Mouse (Mus musculus) adrenal gland, adult 18-20 months (tissue): ENCODE measurements around the gene Gm7233. TPM values are rescaled to one million over a fixed set of nuclear protein-coding genes. Genes with fewer than 3 reads are reported as not detected.
"Not testable (repeated sequence)": the region's sequence is repeated elsewhere in the genome, so short reads cannot be mapped to it uniquely, and the experiment has no call there.

Source experiments
- DNase-seq, 2 experiments: peaks; one replicate each; pipeline ENCODE4 v3.0.0; 2021 to 2022; ENCODE audit warnings: low spot score in 2 of 2
- long read RNA-seq, 2 experiments: library from polyadenylated mRNA; stranded (forward); transcript quantifications; one replicate each; pipeline ENCODE4 v2.0.0; 2021
- total RNA-seq, 2 experiments: library from RNA; stranded (reverse); gene quantifications; 1 replicate in 1 of 2; 2 replicates in 1 of 2; pipeline ENCODE4 v1.2.3; 2021

Gene Gm7233
- not detected for total RNA-seq
- long read RNA-seq, experiment 1 = 0 reads
- long read RNA-seq, experiment 2 = 0 reads

- DNase-seq = not testable (repeated sequence)
These were observed at the start of gene Gm7233 for GRCm38 (mm10) chr14:43179567-43179966. Gm7233 (plus strand) TSS chr14:43179867.

GRCm38 (mm10) chr14:43167189-43167588 lies 12.5 kb upstream of the Gm7233 start:
- DNase-seq = peak in 1 of 2 experiments; percentile 22

- not testable (repeated sequence) for DNase-seq
These were observed 11.7 kb upstream of the Gm7233 start for GRCm38 (mm10) chr14:43167942-43168341.

GRCm38 (mm10) chr14:43168573-43169170 lies 11.0 kb upstream of the Gm7233 start:
- not testable (repeated sequence) for DNase-seq

GRCm38 (mm10) chr14:43235204-43235603 lies 55.5 kb downstream of the Gm7233 start, which contains the start of gene Gm8122:
Gm8122 (minus strand) TSS chr14:43235304.
- not testable (repeated sequence) for DNase-seq

Other genes with a start within 250 kb of the Gm7233 start
- gene Gm8082, start 186.2 kb upstream of the Gm7233 start, total RNA-seq = not detected
- not detected for gene Gm10376, start 164.2 kb upstream of the Gm7233 start, total RNA-seq
- not detected for gene Gm8094, start 103.2 kb upstream of the Gm7233 start, total RNA-seq
- not detected for gene Gm8104, start 79.3 kb upstream of the Gm7233 start, total RNA-seq
- gene Gm8122, start 55.4 kb downstream of the Gm7233 start, total RNA-seq = not detected
- gene Gm8126, start 78.8 kb downstream of the Gm7233 start, total RNA-seq = not detected
- gene Gm9732, start 95.2 kb downstream of the Gm7233 start, total RNA-seq = not detected
- not detected for gene Gm8127, start 114.0 kb downstream of the Gm7233 start, total RNA-seq
- not detected for gene 1700001F09Rik, start 167.9 kb downstream of the Gm7233 start, total RNA-seq
- not detected for gene Gm8138, start 236.5 kb downstream of the Gm7233 start, total RNA-seq